ENCODE assay signal across 13 mouse cellular contexts in genomic region chr2:93110898-93111297, GRCm38 (mm10).
DNase-seq lines count a peak whose midpoint lies in the region.
"Had no signal": no experiment of that assay in that cellular context is flagged by ENCODE, and none has a peak within 500 bp of the region (broad histone marks: within the 10 kb centered on the region; RNA-seq: fewer than 3 reads in every experiment).

No protein-coding gene starts in this region.

- intact Hi-C loops in left cerebral cortex, postnatal 14 days (cut with DNase I): loop anchor here (5.0 kb wide), 1 partner anchor 56 kb away; no protein-coding TSS in a partner anchor

- DNase-seq in cerebellum, postnatal 10 days: peak; percentile 43 to 61
- no peak for DNase-seq in cerebellum, postnatal 25 days
- peak; percentile 32 for DNase-seq in thymus, postnatal 14 days
- no peak for DNase-seq in thymus, postnatal 10 days (ENCODE audit: low spot score in 2 of 2)
- DNase-seq in left cerebral cortex, postnatal 14 days (ENCODE audit: low spot score in 2 of 2): peak; percentile 19 to 34
- no peak for DNase-seq in adrenal gland, postnatal 25 days
- no peak for DNase-seq in adrenal gland, adult 8-10 months
- no peak for DNase-seq in testis, postnatal 14 days (ENCODE audit: low spot score)
- DNase-seq: adrenal gland, postnatal 14 days; heart, adult 18-20 months; kidney, adult 9 months; lung, embryonic 14.5 days; thymus, postnatal 25 days had no signal

Comparison
In these comparisons a context has a peak if more than half of its experiments do, and no peak if none do; other contexts are left out.
1. DNase-seq: peak in cerebellum, postnatal 10 days (2 of 2), thymus, postnatal 14 days (single experiment) and left cerebral cortex, postnatal 14 days (2 of 2); none in cerebellum, postnatal 25 days (0 of 2), thymus, postnatal 10 days (0 of 2), adrenal gland, postnatal 25 days (single experiment), adrenal gland, adult 8-10 months (single experiment) and testis, postnatal 14 days (single experiment).